Mouse (Mus musculus): ENCODE data around the gene Rab3b. TPM values are rescaled to one million over a fixed set of nuclear protein-coding genes. Genes with fewer than 3 reads are reported as not detected.
"Not testable (repeated sequence)": the region's sequence is repeated elsewhere in the genome, so short reads cannot be mapped to it uniquely, and the experiment has no call there.

Rab3b gene
- polyA plus RNA-seq, 1 experiment from 2014 or later: 27.7 TPM

DNA sequence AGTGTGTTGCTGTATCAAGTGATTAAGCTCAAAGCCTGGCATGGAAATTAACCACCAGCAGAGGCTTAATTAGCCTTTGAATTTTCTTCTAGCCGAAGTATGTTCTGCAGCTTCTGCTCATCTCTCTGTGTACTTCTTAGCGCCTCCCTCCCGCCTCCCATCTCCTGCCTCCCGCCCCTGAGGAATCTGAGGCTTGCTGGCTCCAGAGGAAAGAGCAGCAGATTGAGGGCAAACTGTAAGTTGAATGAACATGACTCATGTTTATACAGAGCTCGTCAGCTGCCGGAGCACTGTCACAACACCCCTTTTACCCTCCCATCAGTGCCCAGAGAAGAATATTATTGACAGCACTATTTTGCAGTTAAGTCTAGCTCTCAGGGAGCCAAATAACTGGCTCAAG, 27.0 kb downstream of the Rab3b start:
- ATAC-seq (ENCODE audit: insufficient read depth, low FRiP score, low TSS enrichment) (no peak), DNase-seq (ENCODE audit: low spot score) (no peak)
- Histone ChIP-seq H3K4me1 (ENCODE audit: control insufficient read depth, insufficient read depth, low read length) (no peaks in the 10 kb centered on the region), H3K27ac (ENCODE audit: low read depth, low read length) (no peak overlapping the region), H3K9ac (ENCODE audit: low read length) (no peak overlapping the region), H3K9me3 (ENCODE audit: control insufficient read depth, low read length) (no peaks in the 10 kb centered on the region), H3K36me3 (ENCODE audit: control insufficient read depth, insufficient read depth, low read length) (no peaks in the 10 kb centered on the region), H3K4me3 (ENCODE audit: low read depth, low read length) (no peak overlapping the region), H3K4me2 (ENCODE audit: low read depth) (no peak overlapping the region), H3K27me3 (ENCODE audit: control insufficient read depth, insufficient read depth, low read length) (no peaks in the 10 kb centered on the region)
- 41% methylated on average over 6 of the region's 6 CpGs for WGBS

- ATAC-seq (ENCODE audit: insufficient read depth, low FRiP score, low TSS enrichment): no peak
- DNase-seq (ENCODE audit: low spot score): no peak
- H3K36me3 ChIP-seq (ENCODE audit: control insufficient read depth, insufficient read depth, low read length): no peaks in the 10 kb centered on the region
- no peaks in the 10 kb centered on the region for H3K9me3 ChIP-seq (ENCODE audit: control insufficient read depth, low read length)
- no peaks in the 10 kb centered on the region for H3K4me1 ChIP-seq (ENCODE audit: control insufficient read depth, insufficient read depth, low read length)
- H3K9ac ChIP-seq (ENCODE audit: low read length): no peak overlapping the region
- no peak overlapping the region for H3K4me2 ChIP-seq (ENCODE audit: low read depth)
- no peak overlapping the region for H3K4me3 ChIP-seq (ENCODE audit: low read depth, low read length)
- H3K27ac ChIP-seq (ENCODE audit: low read depth, low read length): no peak overlapping the region
- H3K27me3 ChIP-seq (ENCODE audit: control insufficient read depth, insufficient read depth, low read length): no peaks in the 10 kb centered on the region
These were observed 28.6 kb downstream of the Rab3b start for GRCm38 (mm10) chr4:108907475-108907874.

- DNase-seq (ENCODE audit: low spot score): no peak
- WGBS: 77% methylated on average over 8 of the region's 8 CpGs
- no peak overlapping the region for H3K9ac ChIP-seq (ENCODE audit: low read length)
- no peak overlapping the region for H3K4me2 ChIP-seq (ENCODE audit: low read depth)
- no peaks in the 10 kb centered on the region for H3K27me3 ChIP-seq (ENCODE audit: control insufficient read depth, insufficient read depth, low read length)
- no peaks in the 10 kb centered on the region for H3K36me3 ChIP-seq (ENCODE audit: control insufficient read depth, insufficient read depth, low read length)
- ATAC-seq (ENCODE audit: insufficient read depth, low FRiP score, low TSS enrichment): no peak
- H3K27ac ChIP-seq (ENCODE audit: low read depth, low read length): no peak overlapping the region
- no peaks in the 10 kb centered on the region for H3K4me1 ChIP-seq (ENCODE audit: control insufficient read depth, insufficient read depth, low read length)
- H3K4me3 ChIP-seq (ENCODE audit: low read depth, low read length): no peak overlapping the region
- no peaks in the 10 kb centered on the region for H3K9me3 ChIP-seq (ENCODE audit: control insufficient read depth, low read length)
These were observed 31.1 kb downstream of the Rab3b start for GRCm38 (mm10) chr4:108909872-108910425.

- DNase-seq (ENCODE audit: low spot score) (no peak), ATAC-seq (ENCODE audit: insufficient read depth, low FRiP score, low TSS enrichment) (no peak)
- no peak overlapping the region for H3K4me3 ChIP-seq (ENCODE audit: low read depth, low read length)
- H3K36me3 ChIP-seq (ENCODE audit: control insufficient read depth, insufficient read depth, low read length): no peaks in the 10 kb centered on the region
- no peak overlapping the region for H3K4me2 ChIP-seq (ENCODE audit: low read depth)
- H3K9ac ChIP-seq (ENCODE audit: low read length): no peak overlapping the region
- H3K4me1 ChIP-seq (ENCODE audit: control insufficient read depth, insufficient read depth, low read length): no peaks in the 10 kb centered on the region
- no peak overlapping the region for H3K27ac ChIP-seq (ENCODE audit: low read depth, low read length)
- no peaks in the 10 kb centered on the region for H3K27me3 ChIP-seq (ENCODE audit: control insufficient read depth, insufficient read depth, low read length)
- WGBS: 71% methylated on average over 2 of the region's 2 CpGs
- no peaks in the 10 kb centered on the region for H3K9me3 ChIP-seq (ENCODE audit: control insufficient read depth, low read length)
These were observed 33.0 kb downstream of the Rab3b start for GRCm38 (mm10) chr4:108911866-108912265.

DNA sequence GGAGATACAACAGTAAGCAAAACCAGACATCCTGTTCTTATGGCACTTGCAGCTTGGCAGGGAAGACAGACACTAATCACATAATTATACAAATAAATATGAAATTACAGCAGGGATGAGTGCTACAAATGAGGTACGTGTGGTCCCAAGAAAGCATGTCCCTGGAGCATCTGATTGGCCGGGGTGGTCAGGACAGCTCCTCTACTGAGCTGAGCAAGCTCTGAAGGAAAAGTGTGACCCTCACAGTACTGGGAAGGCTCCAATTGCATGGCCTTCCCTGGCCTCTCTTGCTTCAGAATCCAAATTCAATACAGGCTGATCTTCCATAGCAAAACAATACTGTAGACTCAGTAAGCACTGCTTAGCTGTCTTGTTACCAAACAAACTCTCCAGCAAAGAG, 34.3 kb downstream of the Rab3b start:
- Histone ChIP-seq H3K4me3 (ENCODE audit: low read depth, low read length) (no peak overlapping the region), H3K9me3 (ENCODE audit: control insufficient read depth, low read length) (no peaks in the 10 kb centered on the region), H3K27ac (ENCODE audit: low read depth, low read length) (no peak overlapping the region), H3K9ac (ENCODE audit: low read length) (no peak overlapping the region), H3K4me1 (ENCODE audit: control insufficient read depth, insufficient read depth, low read length) (no peaks in the 10 kb centered on the region), H3K4me2 (ENCODE audit: low read depth) (no peak overlapping the region), H3K27me3 (ENCODE audit: control insufficient read depth, insufficient read depth, low read length) (no peaks in the 10 kb centered on the region), H3K36me3 (ENCODE audit: control insufficient read depth, insufficient read depth, low read length) (no peaks in the 10 kb centered on the region)
- DNase-seq (ENCODE audit: low spot score) (no peak), ATAC-seq (ENCODE audit: insufficient read depth, low FRiP score, low TSS enrichment) (no peak)
- 85% methylated on average over 2 of the region's 2 CpGs for WGBS

DNA sequence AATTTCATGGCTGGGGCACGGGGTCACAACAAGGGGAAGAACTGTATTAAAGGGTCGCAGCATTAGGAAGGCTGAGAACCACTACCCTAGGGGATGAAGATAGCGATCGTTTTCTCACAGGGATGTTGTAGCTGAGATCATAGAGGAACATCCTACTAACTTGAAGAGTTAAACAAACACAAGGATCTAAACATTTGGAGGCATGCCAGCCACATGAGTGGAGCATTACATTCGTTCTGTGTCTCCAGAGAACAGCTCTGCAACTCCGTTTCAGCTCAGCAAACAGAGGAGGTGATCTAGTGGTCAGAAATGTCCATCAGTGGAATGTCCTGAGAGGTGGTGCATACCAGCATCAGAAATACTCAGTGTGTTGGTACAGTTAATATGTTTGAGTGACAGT, 35.5 kb downstream of the Rab3b start:
- no peaks in the 10 kb centered on the region for H3K9me3 ChIP-seq (ENCODE audit: control insufficient read depth, low read length)
- no peaks in the 10 kb centered on the region for H3K36me3 ChIP-seq (ENCODE audit: control insufficient read depth, insufficient read depth, low read length)
- WGBS: 83% methylated on average over 6 of the region's 6 CpGs
- H3K4me1 ChIP-seq (ENCODE audit: control insufficient read depth, insufficient read depth, low read length): no peaks in the 10 kb centered on the region
- DNase-seq (ENCODE audit: low spot score): no peak
- no peak overlapping the region for H3K4me2 ChIP-seq (ENCODE audit: low read depth)
- H3K9ac ChIP-seq (ENCODE audit: low read length): no peak overlapping the region
- H3K27ac ChIP-seq (ENCODE audit: low read depth, low read length): no peak overlapping the region
- no peak for ATAC-seq (ENCODE audit: insufficient read depth, low FRiP score, low TSS enrichment)
- H3K4me3 ChIP-seq (ENCODE audit: low read depth, low read length): no peak overlapping the region
- H3K27me3 ChIP-seq (ENCODE audit: control insufficient read depth, insufficient read depth, low read length): no peaks in the 10 kb centered on the region

DNA sequence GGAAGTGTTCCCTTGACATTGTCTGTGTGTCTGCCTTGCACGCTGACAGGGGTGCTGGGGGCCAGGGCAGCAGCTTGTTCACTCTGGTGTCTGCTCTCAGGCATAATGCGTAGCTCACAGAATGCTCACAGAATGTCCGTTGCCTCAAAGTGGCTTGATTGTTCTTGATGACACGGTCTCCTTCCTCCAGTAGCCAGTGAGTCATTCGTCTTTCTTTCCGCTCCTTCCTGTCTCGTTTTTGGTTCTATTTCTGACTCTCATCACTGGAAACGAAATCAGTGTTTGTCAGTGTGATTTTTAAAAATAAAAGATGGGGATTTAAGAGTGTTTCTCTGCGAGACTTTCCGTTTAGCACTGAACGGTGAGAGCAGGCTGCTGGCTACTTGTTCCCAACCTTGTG, 36.2 kb downstream of the Rab3b start:
- no peaks in the 10 kb centered on the region for H3K9me3 ChIP-seq (ENCODE audit: control insufficient read depth, low read length)
- H3K4me3 ChIP-seq (ENCODE audit: low read depth, low read length): no peak overlapping the region
- no peaks in the 10 kb centered on the region for H3K4me1 ChIP-seq (ENCODE audit: control insufficient read depth, insufficient read depth, low read length)
- no peak overlapping the region for H3K4me2 ChIP-seq (ENCODE audit: low read depth)
- DNase-seq (ENCODE audit: low spot score) (no peak), ATAC-seq (ENCODE audit: insufficient read depth, low FRiP score, low TSS enrichment) (no peak)
- no peak overlapping the region for H3K27ac ChIP-seq (ENCODE audit: low read depth, low read length)
- H3K9ac ChIP-seq (ENCODE audit: low read length): no peak overlapping the region
- 63% methylated on average over 11 of the region's 11 CpGs for WGBS
- H3K27me3 ChIP-seq (ENCODE audit: control insufficient read depth, insufficient read depth, low read length): no peaks in the 10 kb centered on the region
- H3K36me3 ChIP-seq (ENCODE audit: control insufficient read depth, insufficient read depth, low read length): no peaks in the 10 kb centered on the region

DNA sequence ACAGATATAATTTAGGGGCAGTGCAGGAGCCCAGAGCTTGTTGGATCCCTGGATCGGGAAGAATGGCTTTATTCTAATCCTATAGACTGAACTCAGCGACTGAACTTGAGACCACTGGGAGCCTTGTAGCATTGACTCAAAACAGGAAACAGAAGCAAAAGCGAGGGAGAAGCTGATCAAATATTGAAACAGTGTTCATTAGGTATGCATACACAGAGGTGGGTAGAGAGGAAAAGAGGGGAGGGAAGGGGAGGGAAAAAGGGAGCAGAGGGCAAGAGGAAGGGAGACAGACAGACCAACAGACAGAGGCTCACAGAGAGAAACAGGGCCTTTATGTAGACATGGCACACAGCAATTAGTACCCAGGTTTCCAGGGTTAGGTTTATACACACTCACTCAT, 38.8 kb downstream of the Rab3b start:
- H3K27me3 ChIP-seq (ENCODE audit: control insufficient read depth, insufficient read depth, low read length): no peaks in the 10 kb centered on the region
- H3K36me3 ChIP-seq (ENCODE audit: control insufficient read depth, insufficient read depth, low read length): no peaks in the 10 kb centered on the region
- H3K4me3 ChIP-seq (ENCODE audit: low read depth, low read length): no peak overlapping the region
- H3K4me1 ChIP-seq (ENCODE audit: control insufficient read depth, insufficient read depth, low read length): no peaks in the 10 kb centered on the region
- no peak overlapping the region for H3K27ac ChIP-seq (ENCODE audit: low read depth, low read length)
- ATAC-seq (ENCODE audit: insufficient read depth, low FRiP score, low TSS enrichment): no peak
- no peaks in the 10 kb centered on the region for H3K9me3 ChIP-seq (ENCODE audit: control insufficient read depth, low read length)
- 75% methylated on average over 3 of the region's 3 CpGs for WGBS
- DNase-seq (ENCODE audit: low spot score): no peak
- H3K9ac ChIP-seq (ENCODE audit: low read length): no peak overlapping the region
- no peak overlapping the region for H3K4me2 ChIP-seq (ENCODE audit: low read depth)

DNA sequence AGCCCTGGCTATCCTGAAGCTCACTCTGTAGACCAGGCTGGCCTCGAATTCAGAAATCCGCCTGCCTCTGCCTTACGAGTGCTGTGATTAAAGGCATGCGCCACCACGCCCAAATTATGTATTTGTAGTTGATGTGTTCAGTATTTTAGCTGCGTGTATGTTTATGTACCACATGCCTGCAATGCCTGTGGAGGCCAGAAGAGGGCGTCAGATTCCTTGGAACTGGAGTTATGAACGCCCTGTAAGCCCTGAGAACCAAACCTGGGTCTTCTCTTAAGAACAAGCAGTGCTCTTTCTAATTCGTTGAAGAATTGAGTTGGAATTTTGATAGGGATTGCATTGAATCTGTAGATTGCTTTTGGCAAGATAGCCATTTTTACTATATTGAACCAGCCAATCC, 49.1 kb downstream of the Rab3b start:
- H3K4me3 ChIP-seq (ENCODE audit: low read depth, low read length); H3K36me3 ChIP-seq (ENCODE audit: control insufficient read depth, insufficient read depth, low read length); ATAC-seq (ENCODE audit: insufficient read depth, low FRiP score, low TSS enrichment); H3K4me2 ChIP-seq (ENCODE audit: low read depth); H3K9ac ChIP-seq (ENCODE audit: low read length); H3K4me1 ChIP-seq (ENCODE audit: control insufficient read depth, insufficient read depth, low read length); H3K27me3 ChIP-seq (ENCODE audit: control insufficient read depth, insufficient read depth, low read length); DNase-seq (ENCODE audit: low spot score); H3K9me3 ChIP-seq (ENCODE audit: control insufficient read depth, low read length); H3K27ac ChIP-seq (ENCODE audit: low read depth, low read length): not testable (repeated sequence)
- WGBS: 80% methylated on average over 9 of the region's 9 CpGs
